Mouse (Mus musculus) brain, embryonic 14.5 days (tissue): ENCODE measurements around the gene Sec14l1. TPM values are rescaled to one million over a fixed set of nuclear protein-coding genes. Genes with fewer than 3 reads are reported as not detected.

Source experiments
- DNase-seq: peaks from one replicate; pipeline ENCODE4 v3.0.0-alpha.2; 2011; ENCODE audit warnings: low read depth
- CTCF ChIP-seq: fragments of 200-500 bp; IDR thresholded peaks from 2 replicates; pipeline ENCODE4 v1.5.1; 2012; ENCODE audit warnings: inconsistent platforms, mild to moderate bottlenecking, moderate library complexity, borderline replicate concordance; ENCODE audit not compliant: insufficient read depth, insufficient read length; ENCODE audit errors: extremely low read depth
- POLR2A ChIP-seq: fragments of 200-500 bp; IDR thresholded peaks from 2 replicates; pipeline ENCODE4 v1.6.1; 2012; ENCODE audit warnings: mild to moderate bottlenecking, inconsistent platforms, borderline replicate concordance; ENCODE audit not compliant: poor library complexity, insufficient read depth, insufficient read length, severe bottlenecking; ENCODE audit errors: extremely low read depth
- polyA plus RNA-seq: library from polyadenylated mRNA; depleted of rRNA; stranded (reverse); fragments of >200 nt; gene quantifications from 2 replicates; pipeline ENCODE4 v1.2.3, GENCODE M21; 2012

Gene Sec14l1
- polyA plus RNA-seq, 1 experiment: 90.5 TPM

DNA sequence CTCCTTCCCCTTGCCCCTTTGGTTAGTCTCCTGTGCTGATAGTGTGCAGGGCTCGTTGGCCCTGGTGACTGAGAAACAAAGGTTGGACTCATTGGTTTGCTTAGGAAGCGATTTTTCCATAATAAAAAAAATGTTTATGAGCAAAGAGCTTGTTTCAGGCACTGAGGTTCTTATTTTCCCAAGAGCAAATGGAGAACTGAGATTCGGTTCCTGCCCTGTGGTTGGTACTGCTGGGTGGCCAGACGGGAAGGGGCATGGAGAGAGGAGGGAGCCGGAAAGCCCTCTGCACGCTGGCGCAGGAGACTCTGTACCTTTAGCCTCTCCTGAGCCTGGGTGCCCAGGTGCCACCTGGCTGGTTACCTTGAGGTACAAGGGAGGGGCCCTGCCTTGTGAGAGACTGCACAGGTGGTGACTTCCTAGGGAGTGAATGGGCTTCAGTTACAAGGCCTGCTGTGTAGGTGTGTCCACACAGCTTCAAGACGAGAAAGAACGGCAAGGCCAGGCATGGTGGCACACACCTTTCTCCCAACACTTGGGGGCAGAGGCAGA lies 23.3 kb downstream of the Sec14l1 start:
- TF ChIP-seq CTCF: no peak
- no peak for TF ChIP-seq POLR2A
- no peak for DNase-seq

GRCm38 (mm10) chr11:117138795-117139463 lies 24.0 kb downstream of the Sec14l1 start:
- DNase-seq: no peak
- TF ChIP-seq CTCF: no peak

DNA sequence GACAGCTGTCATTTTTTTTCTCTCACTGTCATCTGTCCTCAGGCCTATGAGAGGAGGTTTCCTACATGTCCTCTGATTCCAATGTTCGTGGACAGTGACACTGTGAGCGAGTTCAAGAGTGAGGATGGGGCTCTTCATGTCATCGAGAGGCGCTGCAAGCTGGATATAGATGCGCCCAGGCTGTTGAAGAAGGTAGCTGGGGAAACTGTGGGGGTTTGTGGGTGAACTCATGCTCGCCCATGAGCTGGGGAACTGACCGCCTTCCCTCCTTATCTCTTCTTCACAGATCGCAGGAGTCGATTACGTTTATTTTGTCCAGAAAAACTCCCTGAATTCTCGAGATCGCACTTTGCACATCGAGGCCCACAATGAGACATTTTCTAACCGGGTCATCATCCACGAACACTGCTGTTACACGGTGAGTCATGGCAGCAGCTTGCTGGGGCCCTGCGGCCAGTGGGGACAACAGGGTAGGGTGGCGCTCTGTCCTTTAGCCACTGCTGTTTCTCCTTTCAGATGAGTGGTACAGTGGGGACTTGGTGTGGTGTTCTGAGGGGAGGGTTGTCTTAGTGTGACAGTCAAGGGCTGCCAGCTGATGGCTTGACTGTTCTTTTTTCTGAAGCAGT lies 26.5 kb downstream of the Sec14l1 start:
- no peak for DNase-seq

GRCm38 (mm10) chr11:117142507-117142906 lies 27.5 kb downstream of the Sec14l1 start:
- peak; percentile 34 for DNase-seq
- no peak for TF ChIP-seq CTCF
- TF ChIP-seq POLR2A: no peak

More for the DNA sequence above, 26.5 kb downstream of the Sec14l1 start:
- TF ChIP-seq POLR2A (no peak), CTCF (no peak)

DNA sequence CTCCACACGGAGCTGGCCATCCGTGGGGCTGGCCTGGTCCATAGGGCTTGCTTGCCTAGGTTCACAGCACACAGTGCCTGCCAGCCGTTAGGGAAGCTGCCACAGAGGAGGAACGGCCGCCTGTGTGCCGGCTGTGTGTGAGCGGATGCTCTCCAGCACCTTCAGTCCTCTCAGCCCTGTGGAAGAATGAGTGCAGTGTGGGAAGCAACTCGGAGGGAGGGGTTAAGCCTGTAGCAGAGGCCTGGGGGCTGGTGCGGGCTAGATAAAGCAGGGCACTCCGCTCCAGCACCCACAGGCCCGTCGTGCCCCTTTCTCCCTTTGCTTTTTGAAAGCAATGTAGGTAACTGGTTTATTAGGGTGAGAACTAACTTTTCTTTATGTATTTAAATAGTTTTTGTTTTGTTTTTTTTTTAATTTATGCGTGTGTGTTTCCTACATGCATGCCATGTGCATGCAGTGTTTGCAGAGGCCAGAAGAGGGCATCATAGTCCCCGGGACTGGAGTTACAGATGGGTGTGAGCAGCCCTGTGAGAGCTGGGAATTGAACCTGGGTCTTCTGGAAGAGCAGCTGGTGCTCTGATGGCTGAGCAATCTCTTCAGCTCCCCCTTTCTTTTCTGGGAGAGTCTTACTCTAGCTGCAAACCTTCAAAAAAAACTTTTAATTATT lies 30.6 kb downstream of the Sec14l1 start:
- TF ChIP-seq POLR2A (no peak), CTCF (peak; percentile 28; the same call in 1 of the 2 replicates)
- DNase-seq: no peak

- no peak for TF ChIP-seq POLR2A
- TF ChIP-seq CTCF: no peak
- DNase-seq: no peak
These were observed 31.1 kb downstream of the Sec14l1 start for GRCm38 (mm10) chr11:117146118-117146506.

DNA sequence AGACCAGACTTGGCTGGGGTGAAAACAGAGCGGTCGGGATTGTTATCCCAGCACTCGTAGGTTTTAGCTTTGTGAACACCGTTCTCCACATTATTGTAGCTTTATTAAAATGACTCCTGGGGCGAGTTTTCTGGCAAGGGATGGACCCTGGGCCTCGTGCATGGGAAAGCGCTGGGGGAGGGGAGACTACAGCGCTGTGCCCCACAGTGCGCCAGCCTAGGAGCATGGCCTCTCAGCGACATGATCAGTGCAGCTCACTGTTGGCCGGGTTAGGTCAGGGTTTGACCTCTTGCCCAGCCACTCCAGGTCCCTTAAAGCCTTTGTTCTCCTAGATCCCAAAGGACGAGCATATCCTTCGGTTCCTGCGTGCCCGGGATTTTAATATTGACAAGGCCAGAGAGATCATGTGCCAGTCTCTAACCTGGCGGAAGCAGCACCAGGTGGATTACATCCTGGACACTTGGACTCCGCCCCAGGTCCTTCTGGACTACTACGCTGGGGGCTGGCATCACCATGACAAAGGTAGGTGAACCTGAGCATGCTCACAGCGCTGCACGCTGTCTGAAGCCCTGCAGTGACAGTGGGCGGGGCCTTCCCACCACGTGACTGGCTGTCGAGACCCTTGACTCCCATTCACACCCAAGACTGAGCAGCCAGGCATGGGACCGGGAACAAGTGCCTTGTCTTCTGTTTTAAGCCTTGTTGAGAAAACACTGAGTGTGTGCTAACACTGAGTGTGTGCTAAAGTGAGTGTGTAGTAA lies 32.0 kb downstream of the Sec14l1 start:
- DNase-seq: no peak
- TF ChIP-seq CTCF (no peak), POLR2A (no peak)

DNA sequence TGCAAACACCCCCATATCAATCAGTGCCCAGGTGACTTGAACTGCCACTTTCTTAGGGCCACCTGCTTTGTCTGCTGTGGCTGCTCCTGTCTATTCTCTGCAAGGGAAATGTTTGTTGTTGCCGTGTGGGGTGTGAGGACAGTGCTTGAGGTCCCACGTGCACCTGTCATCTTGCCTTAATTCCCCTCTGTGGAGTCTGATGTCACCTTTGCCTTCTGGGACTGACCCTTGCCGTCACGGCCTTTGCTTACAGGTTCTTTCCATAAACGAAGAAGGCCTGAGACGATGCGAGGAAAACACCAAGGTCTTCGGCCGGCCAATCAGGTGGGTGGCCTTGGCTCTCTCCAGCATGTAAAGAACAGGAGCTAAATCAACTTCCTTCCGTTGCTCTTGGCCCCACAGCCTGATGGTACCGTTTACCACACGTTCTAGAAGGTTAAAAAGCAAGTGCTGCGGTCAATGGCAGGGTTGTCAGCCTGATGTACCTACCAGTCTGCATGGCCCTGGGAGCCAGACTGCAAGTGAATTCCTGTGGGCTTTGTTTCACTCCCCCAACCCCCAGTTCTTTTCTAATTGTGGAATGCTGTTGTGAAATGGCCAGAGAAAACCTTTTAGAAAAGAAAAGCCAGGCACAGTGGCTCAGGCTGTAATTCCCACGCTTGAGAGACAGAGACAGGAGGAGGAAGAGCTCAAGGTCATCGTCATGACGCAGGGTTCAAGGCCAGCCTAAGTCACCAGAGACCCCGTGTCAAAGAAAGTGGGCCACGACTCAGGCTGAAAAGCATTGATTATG lies 34.1 kb downstream of the Sec14l1 start:
- no peak for DNase-seq
- TF ChIP-seq POLR2A (no peak), CTCF (no peak)

DNA sequence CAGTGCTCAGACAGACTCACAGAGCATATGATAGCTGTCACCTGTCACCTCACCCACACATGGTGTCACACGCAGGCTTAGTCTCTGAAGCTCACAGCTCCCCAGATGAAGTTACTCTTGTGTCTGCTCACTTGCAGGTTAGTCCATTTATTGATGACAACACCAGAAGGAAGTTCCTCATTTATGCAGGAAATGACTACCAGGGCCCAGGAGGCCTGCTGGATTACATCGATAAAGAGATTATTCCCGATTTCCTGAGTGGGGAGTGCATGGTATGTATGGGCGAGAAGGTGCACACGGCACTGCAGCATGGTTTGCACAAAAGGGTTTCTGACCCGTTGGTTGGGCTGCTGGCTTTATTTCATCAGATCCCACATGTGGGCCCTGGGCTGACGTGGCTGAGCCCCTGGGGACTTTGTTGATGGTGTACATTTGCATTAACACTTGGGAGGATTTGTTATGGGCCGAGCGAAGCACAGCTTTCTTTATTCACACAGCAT lies 35.5 kb downstream of the Sec14l1 start:
- DNase-seq: no peak
- no peak for TF ChIP-seq POLR2A
- no peak for TF ChIP-seq CTCF

DNA sequence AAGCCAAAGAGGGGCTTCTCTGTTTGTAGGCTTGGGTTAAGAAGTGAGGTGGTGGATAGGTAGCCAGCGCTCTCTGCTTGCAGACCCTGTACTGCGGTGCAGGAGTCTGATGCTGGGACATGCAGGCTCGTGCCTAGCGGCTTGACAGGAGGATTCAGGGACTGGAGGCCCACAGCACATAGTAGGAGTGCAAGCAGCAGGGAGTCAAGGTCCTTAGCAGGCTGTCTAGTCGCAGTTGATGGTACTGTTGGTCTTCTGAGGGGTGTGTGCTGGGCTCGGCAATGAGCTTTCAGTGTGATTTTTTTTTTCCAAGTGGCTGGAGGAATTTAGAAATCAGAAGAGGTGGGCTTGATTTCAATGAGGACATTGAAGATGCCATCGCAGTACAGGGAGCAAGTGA lies 36.5 kb downstream of the Sec14l1 start:
- no peak for DNase-seq
- TF ChIP-seq CTCF (no peak), POLR2A (no peak)
